Mouse (Mus musculus) kidney, adult 9 months (tissue): ENCODE results near the gene Ms4a13.
"Not testable (repeated sequence)": the region's sequence is repeated elsewhere in the genome, so short reads cannot be mapped to it uniquely, and the experiment has no call there.

Experiments
- DNase-seq: peaks from one replicate; pipeline ENCODE4 v3.0.0; 2022

The Ms4a13 gene

GRCm38 (mm10) chr19:11196546-11196945, at the start of gene Ms4a13:
Gene Ms4a13, minus strand, starts transcription at chr19:11196737.
- no peak for DNase-seq

- peak; percentile 5 for DNase-seq
These were observed 47.7 kb upstream of the Ms4a13 start for GRCm38 (mm10) chr19:11244230-11244629.

GRCm38 (mm10) chr19:11242560-11242959, 46.0 kb upstream of the Ms4a13 start:
- no peak for DNase-seq

- no peak for DNase-seq
These were observed 39.3 kb upstream of the Ms4a13 start for GRCm38 (mm10) chr19:11235820-11236219.

GRCm38 (mm10) chr19:11234921-11235735, 38.6 kb upstream of the Ms4a13 start:
- DNase-seq, result no peak

GRCm38 (mm10) chr19:11234244-11234643, 37.7 kb upstream of the Ms4a13 start:
- DNase-seq, result no peak

GRCm38 (mm10) chr19:11232348-11232747, 35.8 kb upstream of the Ms4a13 start, which contains the start of gene Ms4a12:
Gene Ms4a12, minus strand, starts transcription at chr19:11232448.
- no peak for DNase-seq

GRCm38 (mm10) chr19:11192552-11192951, 4.0 kb downstream of the Ms4a13 start:
- DNase-seq, result no peak

- DNase-seq, result peak; percentile 16
These were observed 12.4 kb downstream of the Ms4a13 start for GRCm38 (mm10) chr19:11184121-11184520.

GRCm38 (mm10) chr19:11177464-11177863, 19.1 kb downstream of the Ms4a13 start:
- no peak for DNase-seq

- peak; percentile 17 for DNase-seq
These were observed 31.4 kb downstream of the Ms4a13 start, which contains the start of gene 1700025F22Rik for GRCm38 (mm10) chr19:11165172-11165571. Gene 1700025F22Rik, minus strand, starts transcription at chr19:11165320.

- not testable (repeated sequence) for DNase-seq
These were observed 38.6 kb downstream of the Ms4a13 start for GRCm38 (mm10) chr19:11157890-11158289.

- DNase-seq, result no peak
These were observed 61.2 kb downstream of the Ms4a13 start for GRCm38 (mm10) chr19:11135336-11135735.

- DNase-seq, result no peak
These were observed 61.7 kb downstream of the Ms4a13 start for GRCm38 (mm10) chr19:11134852-11135251.

- DNase-seq, result not testable (repeated sequence)
These were observed 65.8 kb downstream of the Ms4a13 start, which contains the start of gene 1700017D01Rik for GRCm38 (mm10) chr19:11130776-11131175. Gene 1700017D01Rik, minus strand, starts transcription at chr19:11130876.

- no peak for DNase-seq
These were observed 66.8 kb downstream of the Ms4a13 start for GRCm38 (mm10) chr19:11129702-11130101.

- DNase-seq, result peak; percentile 4
These were observed 75.5 kb downstream of the Ms4a13 start for GRCm38 (mm10) chr19:11121016-11121420.
